Mouse (Mus musculus) heart, postnatal 0 days (tissue): ENCODE measurements around the gene Ccn6.

ENCODE experiments used
- CTCF ChIP-seq: IDR thresholded peaks from 2 replicates; pipeline ENCODE4 v1.5.1; 2016; ENCODE audit warnings: antibody characterized with exemption, control low read depth, low read depth
- EP300 ChIP-seq: IDR thresholded peaks from 2 replicates; pipeline ENCODE4 v1.6.1; 2016; ENCODE audit warnings: antibody characterized with exemption, low read depth

DNA sequence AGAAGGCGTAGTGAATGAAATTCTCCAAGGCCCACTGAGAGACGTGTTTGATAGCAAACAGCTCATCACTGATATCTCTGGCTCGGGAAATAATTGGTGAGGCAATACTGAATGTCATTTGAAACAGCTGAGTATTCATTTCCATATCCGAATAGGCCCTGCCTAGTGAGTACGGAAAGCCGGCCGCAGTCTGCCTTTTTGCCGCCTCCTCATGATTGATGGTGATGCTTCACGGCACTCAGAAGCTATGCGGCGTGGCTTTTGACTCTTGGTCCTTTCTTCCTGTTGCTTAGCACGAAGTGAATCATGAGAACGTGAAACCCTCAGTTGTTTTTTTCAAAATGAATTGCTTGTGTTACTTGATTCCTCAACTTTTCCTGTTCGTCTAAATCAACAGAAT, 22.8 kb downstream of the Ccn6 start:
- TF ChIP-seq CTCF = no peak
- no peak for TF ChIP-seq EP300
